Mouse (Mus musculus): ENCODE results near the gene Stag1. TPM values are rescaled to one million over a fixed set of nuclear protein-coding genes. Genes with fewer than 3 reads are reported as not detected.

The Stag1 gene
- total RNA-seq, 2 experiments from 2014 or later = 56.8 to 67.8 TPM

DNA sequence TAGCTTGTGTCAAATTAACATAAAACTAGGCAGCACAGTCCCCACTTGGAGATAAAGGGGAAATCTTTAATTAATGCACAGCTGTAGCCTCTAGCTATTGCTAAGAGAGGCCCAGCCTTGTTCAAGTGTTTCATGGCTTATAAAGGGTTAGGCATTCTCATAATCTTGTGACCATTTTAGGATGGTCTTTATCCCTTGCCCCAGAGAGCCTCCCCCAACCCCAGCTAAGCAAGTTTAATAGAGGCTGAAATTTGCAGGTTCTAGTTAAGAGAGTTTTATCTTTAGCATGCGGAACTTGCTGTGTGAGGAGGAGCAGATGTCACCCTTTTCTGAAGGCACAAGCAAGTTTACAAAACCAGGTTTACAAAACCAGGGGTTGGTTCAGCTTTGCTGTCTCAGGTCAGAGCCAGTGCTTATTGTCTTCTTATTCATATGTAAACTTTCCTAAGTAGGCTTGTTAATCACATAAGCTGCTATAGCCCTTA is 365.9 kb downstream of the Stag1 start:
- DNase-seq = no peak

DNA sequence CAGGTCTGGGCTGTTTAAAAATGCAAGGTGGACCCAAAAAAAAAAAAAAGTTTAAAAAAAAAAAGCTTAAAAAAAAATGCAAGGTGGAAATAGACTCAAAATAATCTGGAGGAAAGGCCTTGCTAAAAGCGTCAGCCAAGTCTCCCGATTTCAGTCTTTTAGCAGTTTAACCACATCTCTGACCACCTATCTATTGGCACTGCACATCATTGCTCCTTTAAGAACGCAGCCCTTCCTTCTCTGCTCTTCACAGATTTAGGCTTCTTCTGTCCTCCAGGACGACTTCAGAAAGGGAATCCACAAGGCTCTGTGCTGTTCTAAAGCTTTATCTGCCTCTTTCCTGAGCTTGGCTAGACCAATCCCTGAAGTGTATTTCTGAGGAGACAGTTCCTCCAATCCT is 366.5 kb downstream of the Stag1 start:
- no peak for DNase-seq

DNA sequence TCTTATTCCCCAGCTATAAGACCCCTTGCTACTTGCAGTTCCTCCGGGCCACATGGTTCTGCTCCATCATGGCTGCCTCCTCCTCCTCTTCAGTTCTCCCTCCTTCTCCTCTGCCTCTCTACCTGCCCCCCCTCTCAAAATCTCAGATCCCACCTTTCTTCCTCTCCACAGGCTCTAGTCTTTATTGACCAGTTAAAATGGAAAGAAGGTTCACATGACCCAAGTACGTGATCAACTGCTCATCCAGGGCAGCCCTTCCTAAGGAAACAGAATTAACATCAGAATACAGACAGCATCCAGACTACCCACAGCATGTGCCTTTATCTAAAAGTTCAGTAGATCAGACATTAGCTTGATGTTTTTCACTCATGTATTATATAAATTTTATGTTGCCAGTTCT is 371.9 kb downstream of the Stag1 start:
- DNase-seq = no peak

DNA sequence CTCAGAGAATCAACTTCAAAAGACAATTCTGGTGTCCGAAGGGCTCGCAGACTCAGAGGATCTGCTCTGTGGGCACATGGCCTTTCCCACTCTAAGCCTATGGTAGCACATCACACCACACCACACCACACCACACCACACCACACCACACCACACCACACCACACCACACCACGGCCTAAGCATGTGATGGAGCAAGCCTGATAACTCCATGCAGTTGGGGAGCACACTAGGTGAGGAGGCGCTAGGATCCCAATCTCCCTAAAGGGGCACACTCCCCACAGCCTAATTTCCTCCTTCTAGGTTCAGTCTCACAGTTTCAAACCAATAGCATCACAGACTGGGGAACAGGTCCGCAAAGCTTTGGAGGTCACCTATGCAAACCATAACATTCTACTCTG is 381.1 kb downstream of the Stag1 start:
- DNase-seq = no peak

DNA sequence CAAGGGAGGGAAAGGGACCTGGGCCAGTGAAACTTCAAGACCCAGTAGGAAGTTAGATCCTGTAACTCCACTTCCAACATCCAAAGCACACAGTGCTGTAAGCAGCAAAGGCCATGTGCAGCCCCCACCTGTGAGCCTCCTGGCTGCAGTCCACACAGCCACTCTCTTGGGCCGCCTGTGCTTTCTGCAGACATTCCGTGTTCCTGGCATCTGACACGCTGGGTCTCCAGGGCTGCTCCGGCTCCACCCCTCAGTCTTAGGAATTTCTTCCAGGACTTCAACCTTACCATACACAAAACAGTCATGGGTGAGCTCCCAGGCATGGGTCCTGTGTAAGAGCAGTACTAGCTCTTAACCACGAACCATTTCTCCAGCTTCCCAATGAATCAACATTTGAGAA is 381.7 kb downstream of the Stag1 start:
- no peak for DNase-seq

DNA sequence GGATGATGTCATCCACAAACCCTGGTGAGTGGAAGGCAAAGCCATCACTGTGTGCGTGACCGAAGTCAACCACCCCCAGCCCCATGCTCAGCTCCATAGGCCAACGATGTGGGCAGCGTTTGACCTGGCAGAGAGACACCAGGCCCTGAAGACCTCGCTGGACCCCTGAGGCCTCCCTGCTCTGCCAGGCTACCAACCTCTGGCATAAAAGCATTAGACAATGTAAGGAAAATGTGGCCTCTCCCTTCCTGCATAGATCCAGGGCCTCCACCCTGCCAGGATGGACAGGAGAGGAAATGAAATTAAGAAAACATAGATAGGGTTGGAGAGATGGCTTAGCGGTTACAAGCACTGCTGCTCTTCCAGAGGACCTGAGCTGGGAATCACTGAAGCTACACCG is 385.2 kb downstream of the Stag1 start:
- DNase-seq = no peak

DNA sequence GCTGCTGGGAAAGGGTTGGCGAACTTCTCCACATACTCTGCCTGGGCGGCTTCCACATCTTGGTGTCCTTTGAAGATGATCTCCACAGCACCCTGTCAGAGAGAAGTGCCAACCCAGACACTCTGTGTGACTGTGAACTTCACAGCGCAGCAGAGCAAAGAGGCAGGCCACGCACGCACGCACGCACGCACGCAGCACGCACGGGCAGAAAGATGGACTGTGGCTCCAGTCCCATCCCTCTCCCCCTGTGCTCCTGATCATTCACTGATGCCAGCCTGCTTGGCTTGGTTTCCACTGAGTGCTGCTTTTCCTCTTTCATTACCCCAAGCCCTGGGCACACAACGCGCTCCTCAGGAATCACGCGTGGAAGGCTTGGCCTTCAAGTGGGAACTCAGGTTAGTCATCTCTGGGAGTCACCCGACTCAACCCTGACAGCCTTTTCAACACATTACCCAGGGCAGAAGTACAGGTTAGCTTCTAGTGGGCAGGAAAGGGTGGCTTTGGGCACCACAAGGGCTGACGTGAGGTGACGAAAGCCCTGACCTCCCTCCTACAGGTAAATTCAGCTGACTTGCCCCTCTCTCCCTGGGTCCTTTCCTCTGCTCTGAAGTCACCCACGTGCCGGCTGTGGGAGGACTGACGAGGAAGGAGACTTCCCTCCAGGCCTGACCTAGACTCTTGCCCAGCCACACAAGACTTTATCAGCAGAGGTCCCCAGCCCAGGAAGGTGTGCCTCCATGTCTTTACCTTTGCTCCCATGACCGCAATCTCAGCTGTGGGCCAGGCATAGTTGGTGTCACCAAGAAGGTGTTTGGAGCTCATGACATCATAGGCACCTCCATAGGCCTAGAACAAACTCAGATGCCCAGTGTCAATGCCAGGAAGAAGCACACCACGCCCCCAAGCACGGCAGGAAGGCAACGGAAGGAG is 387.0 kb downstream of the Stag1 start:
- DNase-seq = no peak

DNA sequence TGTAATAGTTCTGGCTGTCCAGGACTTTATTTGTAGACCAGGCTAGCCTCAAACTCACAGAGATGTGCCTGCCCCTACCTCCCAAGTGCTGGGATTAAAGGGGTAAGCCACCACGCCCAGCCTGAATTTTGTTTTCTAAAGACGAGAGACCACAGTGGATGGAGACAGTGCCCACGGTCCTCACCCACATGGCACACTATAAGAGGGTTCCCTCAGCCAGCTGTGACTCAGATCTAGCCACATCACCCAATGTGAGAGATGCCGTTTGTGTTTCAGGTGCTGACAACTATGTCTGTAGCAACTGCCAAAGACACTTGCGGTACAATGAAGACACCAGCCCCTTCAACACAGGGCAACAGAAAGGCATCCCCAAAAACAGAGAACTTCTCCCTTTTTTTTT is 389.4 kb downstream of the Stag1 start:
- no peak for DNase-seq

DNA sequence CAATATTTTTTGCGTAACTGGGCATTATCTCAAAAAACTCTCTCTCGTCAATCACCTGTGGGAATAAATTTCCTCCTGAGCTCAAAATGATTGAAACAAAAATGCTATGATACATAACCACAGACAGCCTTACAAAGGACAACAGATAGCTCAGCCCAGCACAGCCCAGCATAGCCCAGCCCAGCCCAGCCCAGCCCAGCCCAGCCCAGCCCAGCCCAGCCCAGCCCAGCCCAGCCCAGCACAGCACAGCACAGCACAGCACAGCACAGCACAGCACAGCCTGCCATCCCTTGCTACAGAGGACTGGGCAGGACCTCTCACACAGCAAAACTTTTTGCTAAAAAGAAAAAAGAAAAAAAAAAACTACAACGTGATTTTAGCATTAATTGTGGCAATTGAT is 390.3 kb downstream of the Stag1 start:
- DNase-seq = no peak

DNA sequence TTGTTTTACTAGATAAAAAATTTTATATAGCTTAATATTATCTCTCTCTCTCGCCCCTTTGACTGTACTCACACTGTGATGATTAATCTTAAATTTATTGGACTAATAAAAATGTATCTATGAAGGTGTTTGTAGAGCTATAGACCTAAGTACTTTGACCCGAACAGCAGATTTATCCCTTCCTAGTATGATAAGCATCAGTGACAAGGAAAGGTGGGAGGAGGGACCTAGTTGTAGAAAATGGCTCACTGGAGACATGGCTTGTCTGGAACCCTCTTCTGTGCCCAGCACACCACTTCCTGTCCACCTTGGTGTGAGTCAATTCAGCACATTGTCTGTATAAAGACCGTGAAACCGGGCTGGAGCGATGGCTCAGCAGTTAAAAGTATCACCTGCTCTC is 393.0 kb downstream of the Stag1 start:
- no peak for DNase-seq

DNA sequence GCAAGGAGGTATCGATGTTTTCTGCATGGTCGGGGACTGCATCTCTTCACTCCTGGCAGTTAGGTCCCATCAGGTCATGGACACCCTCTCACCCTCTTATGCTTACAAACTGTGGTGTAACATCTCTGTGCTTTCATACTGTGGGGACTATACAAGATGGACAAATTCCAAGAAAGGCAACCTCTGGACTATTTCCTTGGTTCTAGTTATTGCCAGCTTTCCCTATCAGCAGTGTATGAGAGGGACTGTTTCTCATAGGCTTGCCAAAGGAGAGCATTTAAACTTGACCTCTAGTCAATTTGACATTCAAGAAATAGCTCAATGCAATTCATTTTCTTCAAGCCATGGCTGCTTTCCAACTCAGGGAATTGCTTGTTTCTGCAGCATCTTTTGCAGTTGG is 393.7 kb downstream of the Stag1 start:
- no peak for DNase-seq

DNA sequence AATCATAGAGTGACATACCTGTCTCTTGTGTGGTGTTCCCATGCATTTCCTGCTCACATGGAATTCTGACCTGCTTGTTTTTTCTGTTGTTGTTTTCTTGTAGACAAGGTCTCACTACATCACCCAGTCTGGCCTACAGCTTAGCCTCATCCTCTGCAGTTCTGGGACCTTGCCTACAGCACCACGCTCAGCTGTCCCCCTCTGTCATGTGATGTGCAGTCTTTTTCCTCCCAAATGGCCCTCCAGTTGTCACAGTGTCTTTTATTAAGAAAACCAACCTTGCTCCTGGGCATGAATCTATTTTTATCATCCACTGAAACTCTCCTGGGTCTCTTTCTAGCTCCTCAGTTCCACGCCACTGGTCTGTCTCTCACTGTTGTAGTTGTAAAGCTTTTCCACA is 394.6 kb downstream of the Stag1 start:
- no peak for DNase-seq

DNA sequence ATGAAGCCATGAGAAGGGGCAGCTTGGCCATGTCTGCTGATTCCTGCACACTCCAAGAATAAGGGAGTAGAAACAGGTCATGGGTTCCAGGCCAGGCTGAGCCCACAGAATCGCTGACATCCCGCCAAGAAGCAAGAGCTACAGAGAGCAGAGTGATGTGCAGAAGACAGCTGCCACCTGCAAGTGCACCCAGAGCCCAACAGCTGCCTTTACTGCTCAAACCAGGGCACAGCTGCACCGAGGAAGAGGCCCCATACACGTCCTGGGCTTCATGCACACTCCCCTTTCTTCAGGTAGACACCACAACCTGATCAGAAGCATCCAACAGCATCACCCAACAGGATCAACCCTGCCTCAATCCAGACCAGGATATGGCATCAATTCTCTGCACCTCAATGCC is 396.3 kb downstream of the Stag1 start:
- DNase-seq = no peak

DNA sequence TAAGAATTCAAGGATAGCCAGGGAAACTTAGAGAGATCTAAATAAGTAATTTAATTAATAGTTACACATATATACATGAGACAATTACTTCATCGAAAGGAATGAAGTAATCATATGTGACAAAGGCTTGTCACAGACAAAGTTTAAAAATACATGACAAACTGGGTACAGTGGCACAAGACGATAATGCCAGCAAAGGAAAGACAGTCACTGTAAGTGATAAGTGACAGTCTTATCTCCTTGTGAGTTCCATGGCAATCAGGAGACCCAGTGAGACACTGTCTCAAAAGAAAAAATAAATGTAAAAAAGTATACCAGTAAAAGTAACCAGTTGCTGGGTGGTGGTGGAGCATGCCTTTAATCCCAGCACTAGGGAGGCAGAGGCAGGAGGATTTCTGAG is 399.5 kb downstream of the Stag1 start:
- DNase-seq = no peak

DNA sequence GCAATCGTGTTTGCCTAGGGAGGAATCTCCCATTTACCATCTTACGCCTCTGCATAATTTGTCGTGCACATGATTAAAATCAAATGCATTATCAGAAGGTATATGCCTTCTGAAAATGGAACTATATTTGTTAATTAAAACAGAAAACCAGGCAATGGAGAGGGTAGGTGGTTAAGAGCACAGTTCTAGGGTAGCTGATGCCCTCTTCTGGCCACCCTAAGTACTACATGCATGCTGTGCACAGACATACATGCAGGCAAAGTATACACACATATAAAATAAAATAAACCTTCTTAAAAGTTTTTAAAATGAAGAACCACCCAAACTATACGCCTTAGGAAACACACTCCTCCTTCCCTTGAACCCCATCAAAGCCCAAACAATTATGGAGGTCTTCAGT is 404.5 kb downstream of the Stag1 start:
- DNase-seq = no peak

DNA sequence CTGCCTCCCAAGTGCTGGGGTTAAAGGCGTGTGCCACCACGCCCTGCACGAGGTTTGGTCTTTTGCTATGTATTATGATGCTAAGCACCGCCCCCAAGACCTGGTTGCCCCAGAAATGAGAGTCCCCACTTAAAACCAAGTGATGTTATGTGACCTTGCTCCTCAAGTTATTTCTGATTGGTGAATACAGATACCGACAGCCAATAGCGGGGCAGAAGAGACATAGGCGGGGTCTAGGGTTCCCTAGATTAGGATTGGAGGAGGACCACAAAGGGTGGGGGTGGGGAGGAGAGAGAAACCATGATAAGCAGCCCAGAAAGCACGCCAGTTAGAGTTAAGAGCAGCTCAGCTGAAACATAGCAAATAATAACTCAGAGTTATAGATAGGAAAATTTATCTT is 405.2 kb downstream of the Stag1 start:
- no peak for DNase-seq

DNA sequence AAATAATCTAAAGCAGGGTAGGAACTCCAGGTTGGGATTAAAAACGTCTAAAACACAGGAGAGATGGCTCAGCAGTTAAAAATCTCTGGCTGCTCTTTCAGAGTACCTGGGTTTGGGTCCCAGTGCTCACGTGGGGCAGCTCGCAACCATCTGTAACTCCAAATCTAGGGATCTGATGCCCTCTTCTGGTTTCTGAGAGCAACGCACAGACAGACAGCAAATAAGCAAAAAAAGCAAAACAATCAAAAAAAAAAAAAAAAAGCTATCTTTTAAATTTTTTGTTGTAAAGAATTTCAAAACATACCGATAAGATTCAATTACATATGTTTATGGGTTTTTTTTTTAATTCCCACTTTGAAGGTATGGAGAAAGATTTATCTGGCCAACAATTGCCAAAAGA is 405.7 kb downstream of the Stag1 start:
- no peak for DNase-seq

DNA sequence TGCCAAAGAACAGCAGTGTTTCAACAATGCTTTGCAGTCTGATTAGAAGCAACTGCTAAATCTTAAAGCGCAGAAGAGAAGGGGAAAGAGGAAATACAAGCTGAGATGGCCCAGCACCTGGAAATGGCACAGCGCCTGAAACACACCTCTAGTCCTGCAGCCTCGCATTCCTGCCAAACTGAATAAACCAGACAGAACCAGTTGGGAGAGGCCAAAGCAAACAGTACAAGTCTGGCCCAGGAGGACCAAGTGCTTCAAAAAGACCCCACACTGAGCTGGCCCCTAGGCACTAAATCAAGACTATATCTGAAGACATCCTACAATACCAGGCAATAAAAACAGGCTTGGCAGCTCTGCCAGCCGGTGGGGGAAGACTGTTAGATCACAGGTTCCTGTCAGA is 408.3 kb downstream of the Stag1 start:
- no peak for DNase-seq

Other genes with a start within 250 kb of the Stag1 start
- gene Il20rb, start 111.0 kb upstream of the Stag1 start, total RNA-seq (2021) = 1 to 10 TPM; 4.4 to 6.3 TPM
- gene Nck1, start 51.7 kb upstream of the Stag1 start, total RNA-seq (2021) = 10 to 100 TPM; 36.7 to 36.9 TPM
- 10 to 100 TPM; 17.6 to 19.8 TPM for gene Slc35g2, start 26.7 kb upstream of the Stag1 start, total RNA-seq (2021)